Comparison of ENCODE assay signal across 15 mouse cellular contexts in genomic region chr16:44178555-44178954, GRCm38 (mm10). TPM values are rescaled to one million over a fixed set of nuclear protein-coding genes. Genes with fewer than 3 reads are reported as not detected.
A peak's percentile ranks its signal among the peaks of the same experiment; 100 is the strongest.
DNase-seq lines count a peak whose midpoint lies in the region; TF ChIP-seq lines count a peak whose summit lies in the region.
"Had no signal": no experiment of that assay in that cellular context is flagged by ENCODE, and none has a peak within 500 bp of the region (broad histone marks: within the 10 kb centered on the region; RNA-seq: fewer than 3 reads in every experiment).

No protein-coding gene starts in this region.

- 52% methylated on average over 1 of the region's 1 CpGs for WGBS in lung, adult 2 months
- 31% methylated on average over 1 of the region's 1 CpGs for WGBS in limb, embryonic 10.5 days

- H3K4me3 ChIP-seq in gastrocnemius, adult 2 months, result no peak overlapping the region
- H3K4me3 ChIP-seq in lung, adult 2 months (replicated peaks; ENCODE audit: extremely low read depth, low read depth, low read length), result no peak overlapping the region
- no peak overlapping the region for H3K4me3 ChIP-seq in limb, embryonic 10.5 days
- H3K4me3 ChIP-seq: heart, embryonic 13.5 days; limb, embryonic 15.5 days had no signal

- no peak for TF ChIP-seq CTCF in gastrocnemius, adult 2 months (IDR thresholded peaks at IDR 0.05)
- TF ChIP-seq CTCF in brain, embryonic 14.5 days (IDR thresholded peaks at IDR 0.05; ENCODE audit: borderline replicate concordance, extremely low read depth, insufficient read depth, insufficient read length), result no peak
- no peak for TF ChIP-seq CTCF in lung, adult 2 months (IDR thresholded peaks at IDR 0.05; ENCODE audit: insufficient read depth, low read length)

- 0 out of 2 replicates have a peak overlapping the region, but pooled peaks have one; percentile 0 for H3K27ac ChIP-seq in gastrocnemius, adult 2 months
- H3K27ac ChIP-seq in limb, embryonic 10.5 days, result no peak overlapping the region
- H3K27ac ChIP-seq: heart, embryonic 13.5 days; limb, embryonic 15.5 days had no signal

- intact Hi-C loops in gastrocnemius, adult 2 months (cut with DNase I), result no loop called here
- intact Hi-C loops in gastrocnemius, postnatal 36 days (cut with DNase I), result no loop called here
- intact Hi-C loops in left cerebral cortex, postnatal 14 days (cut with DNase I), result no loop called here

- DNase-seq in gastrocnemius, adult 2 months, result no peak
- DNase-seq in gastrocnemius, postnatal 36 days, result no peak
- peak; percentile 46 for DNase-seq in brain, embryonic 14.5 days (ENCODE audit: low read depth)
- peak; percentile 37 for DNase-seq in lung, adult 2 months
- peak; percentile 48 to 66 for DNase-seq in lung, postnatal 4 days
- no peak for DNase-seq in left cerebral cortex, postnatal 14 days (ENCODE audit: low spot score in 2 of 2)
- DNase-seq in frontal cortex, postnatal 25 days (ENCODE audit: low spot score in 2 of 2), result no peak
- DNase-seq in limb, embryonic 10.5 days (ENCODE audit: low spot score), result no peak
- DNase-seq: cerebellum, postnatal 25 days; kidney, adult 11 months; kidney, postnatal 14 days; thymus, postnatal 4 days had no signal

- H3K27me3 ChIP-seq in limb, embryonic 10.5 days (ENCODE audit: low read depth, poor library complexity, severe bottlenecking), result no peaks in the 10 kb centered on the region
- H3K27me3 ChIP-seq: heart, embryonic 13.5 days; limb, embryonic 15.5 days; Patski had no signal

- H3K36me3 ChIP-seq in limb, embryonic 10.5 days, result peaks cover 19% of the 10 kb centered on the region

- H3K4me1 ChIP-seq in lung, adult 2 months (ENCODE audit: control insufficient read depth, insufficient read depth, low read length), result peaks cover 13% of the 10 kb centered on the region
- peaks cover 15% of the 10 kb centered on the region; the same call in 1 of the 2 replicates for H3K4me1 ChIP-seq in limb, embryonic 10.5 days

- no peak for TF ChIP-seq POLR2A in brain, embryonic 14.5 days (IDR thresholded peaks at IDR 0.05; ENCODE audit: borderline replicate concordance, extremely low read depth, insufficient read depth, insufficient read length, poor library complexity, severe bottlenecking)
- TF ChIP-seq POLR2A in lung, adult 2 months (IDR thresholded peaks at IDR 0.05; ENCODE audit: borderline replicate concordance, extremely low read depth, low read depth, low read length), result no peak

- H3K9me3 ChIP-seq in limb, embryonic 10.5 days (replicated peaks), result no peaks in the 10 kb centered on the region
- H3K9me3 ChIP-seq: heart, embryonic 13.5 days; limb, embryonic 15.5 days had no signal

RNA-seq across cellular contexts. Expression of gene Usf3, which starts 5.5 kb away (rescaled TPM):
- 10 to 100 TPM; 41.6 to 47.9 TPM for total RNA-seq in gastrocnemius, adult 2 months (2021)
- 10 to 100 TPM; 33.2 to 35.6 TPM for total RNA-seq in gastrocnemius, postnatal 36 days (2021)
- 8.7 and 11.6 TPM in 2 replicates for polyA plus RNA-seq in brain, embryonic 14.5 days (2012; rRNA removed)
- 6.8 and 10.9 TPM in 2 replicates for polyA plus RNA-seq in lung, adult 2 months (2012; rRNA removed)
- total RNA-seq in left cerebral cortex, postnatal 14 days (2021), result 10 to 100 TPM; 36.4 to 38.1 TPM
- 3.2 and 4.2 TPM in 2 replicates for polyA plus RNA-seq in limb, embryonic 10.5 days (2016; fragmentation: Nextera tagmentation; extraction: Ambion mirVana)

RNA-seq across cellular contexts. Expression of gene Naa50, which starts 38.9 kb away (rescaled TPM):
- 100 to 1,000 TPM; 181 to 195 TPM for total RNA-seq in gastrocnemius, adult 2 months (2021)
- total RNA-seq in gastrocnemius, postnatal 36 days (2021), result 100 to 1,000 TPM; 161 to 167 TPM
- polyA plus RNA-seq in brain, embryonic 14.5 days (2012; rRNA removed), result 19.0 and 25.1 TPM in 2 replicates
- 8.3 and 9.3 TPM in 2 replicates for polyA plus RNA-seq in lung, adult 2 months (2012; rRNA removed)
- 10 to 100 TPM; 52.4 to 52.8 TPM for total RNA-seq in left cerebral cortex, postnatal 14 days (2021)
- polyA plus RNA-seq in limb, embryonic 10.5 days (2016; fragmentation: Nextera tagmentation; extraction: Ambion mirVana), result 138 and 141 TPM in 2 replicates

RNA-seq across cellular contexts. Expression of gene Atp6v1a, which starts 39.0 kb away (rescaled TPM):
- 10 to 100 TPM; 17.0 to 20.1 TPM for total RNA-seq in gastrocnemius, adult 2 months (2021)
- total RNA-seq in gastrocnemius, postnatal 36 days (2021), result 10 to 100 TPM; 20.5 to 21.6 TPM
- 75.6 and 84.2 TPM in 2 replicates for polyA plus RNA-seq in brain, embryonic 14.5 days (2012; rRNA removed)
- 21.2 and 34.4 TPM in 2 replicates for polyA plus RNA-seq in lung, adult 2 months (2012; rRNA removed)
- 100 to 1,000 TPM; 437 to 445 TPM for total RNA-seq in left cerebral cortex, postnatal 14 days (2021)
- polyA plus RNA-seq in limb, embryonic 10.5 days (2016; fragmentation: Nextera tagmentation; extraction: Ambion mirVana), result 32.6 and 34.4 TPM in 2 replicates

Comparison
In these comparisons a context has a peak if more than half of its experiments do, and no peak if none do; other contexts are left out.
1. DNase-seq: peak in brain, embryonic 14.5 days (single experiment), lung, adult 2 months (single experiment) and lung, postnatal 4 days (2 of 2); none in gastrocnemius, adult 2 months (single experiment), gastrocnemius, postnatal 36 days (0 of 2), left cerebral cortex, postnatal 14 days (0 of 2), frontal cortex, postnatal 25 days (0 of 2) and limb, embryonic 10.5 days (single experiment).
2. RNA of gene Atp6v1a, which starts 39.0 kb away (total RNA-seq): 437 to 445 TPM in left cerebral cortex, postnatal 14 days; 20.5 to 21.6 TPM in gastrocnemius, postnatal 36 days and 17.0 to 20.1 TPM in gastrocnemius, adult 2 months; every median in the first group is over 10 times any median in the second.